Mouse (Mus musculus): Measurements from ENCODE around the gene Mtr.

DNA sequence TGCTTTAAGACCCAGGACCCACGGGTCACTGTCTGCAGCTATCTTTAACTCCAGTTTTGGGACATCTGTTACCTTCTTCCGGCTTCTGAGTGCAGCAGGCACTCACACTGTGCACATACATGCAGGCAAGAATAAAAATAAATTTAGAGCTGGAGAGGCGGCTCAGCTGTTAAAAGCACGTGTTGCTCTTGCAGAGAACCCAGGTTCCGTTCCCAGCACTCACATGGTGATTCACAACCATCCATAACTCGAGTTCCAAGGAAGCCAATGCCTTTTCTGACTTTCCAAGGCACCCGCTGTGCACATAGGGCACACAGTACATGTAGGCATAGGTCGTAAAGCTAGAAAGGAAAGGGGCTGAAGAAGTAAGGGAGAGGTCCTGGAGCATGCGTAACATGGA is 90.6 kb downstream of the Mtr start:
- no peak for TF ChIP-seq POLR2A (IDR thresholded peaks at IDR 0.05; ENCODE audit: insufficient read depth, low read length)
- no peak for TF ChIP-seq CTCF (IDR thresholded peaks at IDR 0.05; ENCODE audit: low read depth, low read length)

All from ES-Bruce4 (cell line).